Mouse (Mus musculus) cerebellum, postnatal 10 days (tissue): ENCODE measurements around the gene Prl3b1.

ENCODE experiments used
- DNase-seq, 2 experiments: peaks; one replicate each; pipeline ENCODE4 v3.0.0; 2021; ENCODE audit warnings: mixed read lengths in 2 of 2

The Prl3b1 gene

GRCm38 (mm10) chr13:27241547-27241946, at the start of gene Prl3b1:
Gene Prl3b1 (plus strand): TSS chr13:27241847.
- DNase-seq = no peak

GRCm38 (mm10) chr13:27196359-27196758, 45.3 kb upstream of the Prl3b1 start, which contains the start of gene Prl3c1:
Gene Prl3c1 (plus strand): TSS chr13:27196659.
- no peak for DNase-seq

DNA sequence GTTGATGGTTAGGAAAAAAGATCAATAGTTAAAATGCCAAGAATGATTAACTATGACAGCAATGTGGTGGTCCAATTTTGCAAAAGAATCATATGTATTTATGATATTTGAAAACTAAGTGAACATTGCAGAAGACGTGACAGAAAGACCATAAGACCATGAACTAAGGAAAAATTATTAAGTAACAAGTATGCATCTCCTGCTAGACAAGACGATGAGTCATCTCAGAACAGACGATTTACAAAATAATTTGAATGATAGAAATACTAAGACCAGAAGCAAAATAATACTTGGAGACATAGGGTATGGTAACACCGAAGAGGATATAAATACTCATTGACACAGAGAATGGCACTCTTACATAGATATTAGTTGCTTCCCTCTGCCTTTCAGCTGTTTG, 17.5 kb downstream of the Prl3b1 start, which contains the start of gene Prl3a1:
Gene Prl3a1 (plus strand): TSS at position 301 of the 400 bp plus-strand sequence.
- DNase-seq = no peak
